Mouse (Mus musculus) forebrain, embryonic 12.5 days (tissue): ENCODE data around the gene Lrrc3b. TPM values are rescaled to one million over a fixed set of nuclear protein-coding genes. Genes with fewer than 3 reads are reported as not detected.

ENCODE experiments used
- ATAC-seq: fragments of 200-750 bp; cut with Nextera tagmentation; 2 replicates; pipeline ENCODE4 v1.8.0; 2017; ENCODE audit warnings: moderate TSS enrichment; ENCODE audit not compliant: low FRiP score
- H3K27ac ChIP-seq: fragments of 300-500 bp; sonication (generic); 2 replicates; pipeline ENCODE4 v1.5.1; 2016; ENCODE audit warnings: mild to moderate bottlenecking
- H3K27me3 ChIP-seq: fragments of 300-500 bp; sonication (generic); 2 replicates; pipeline ENCODE4 v1.6.1; 2016; ENCODE audit warnings: mild to moderate bottlenecking
- H3K36me3 ChIP-seq: fragments of 300-500 bp; sonication (generic); replicated peaks from 2 replicates; pipeline ENCODE4 v1.6.1; 2016; ENCODE audit warnings: mild to moderate bottlenecking
- H3K4me1 ChIP-seq: fragments of 300-500 bp; sonication (generic); 2 replicates; pipeline ENCODE4 v1.6.1; 2016
- H3K4me2 ChIP-seq: fragments of 300-500 bp; sonication (generic); 2 replicates; pipeline ENCODE4 v1.6.1; 2016; ENCODE audit warnings: mild to moderate bottlenecking, moderate library complexity
- H3K4me3 ChIP-seq: fragments of 300-500 bp; sonication (generic); replicated peaks from 2 replicates; pipeline ENCODE4 v1.5.1; 2016; ENCODE audit warnings: mild to moderate bottlenecking
- H3K9ac ChIP-seq: fragments of 300-500 bp; sonication (generic); 2 replicates; pipeline ENCODE4 v1.6.1; 2016; ENCODE audit warnings: mild to moderate bottlenecking
- H3K9me3 ChIP-seq: fragments of 300-500 bp; sonication (generic); 2 replicates; pipeline ENCODE4 v1.6.1; 2016
- WGBS: fragments of 180-500 bp; shearing (Covaris S2); methylation state at CpG from one replicate; pipeline ENCODE4 v1.1.7; 2016; 5-methylcytosine and 5-hydroxymethylcytosine counted together
- polyA plus RNA-seq: library from polyadenylated mRNA; unstranded; fragments of >200 nt; fragmentation: Nextera tagmentation; extraction: Ambion mirVana; gene quantifications from 2 replicates; pipeline ENCODE4 v1.2.1, GENCODE M21; 2016

Lrrc3b gene
- polyA plus RNA-seq, 1 experiment from 2014 or later, result 1.4 TPM

- WGBS, result 70% methylated on average over 1 of the region's 1 CpGs
- no peaks in the 10 kb centered on the region for H3K36me3 ChIP-seq
- no peaks in the 10 kb centered on the region for H3K9me3 ChIP-seq
- H3K9ac ChIP-seq, result no peak overlapping the region
- no peak overlapping the region for H3K4me2 ChIP-seq
- no peaks in the 10 kb centered on the region for H3K27me3 ChIP-seq
- no peak for ATAC-seq
- H3K27ac ChIP-seq, result no peak overlapping the region
- no peaks in the 10 kb centered on the region for H3K4me1 ChIP-seq
- H3K4me3 ChIP-seq, result no peak overlapping the region
Observed at GRCm38 (mm10) chr14:15325872-15326271, 112.9 kb downstream of the Lrrc3b start.

- ATAC-seq, result no peak
- Histone ChIP-seq H3K36me3 (no peaks in the 10 kb centered on the region), H3K27me3 (no peaks in the 10 kb centered on the region), H3K27ac (no peak overlapping the region), H3K9ac (no peak overlapping the region), H3K4me1 (no peaks in the 10 kb centered on the region), H3K4me2 (no peak overlapping the region), H3K4me3 (no peak overlapping the region), H3K9me3 (no peaks in the 10 kb centered on the region)
- WGBS, result 90% methylated on average over 9 of the region's 9 CpGs
Observed at GRCm38 (mm10) chr14:15322441-15323123, 116.2 kb downstream of the Lrrc3b start.

GRCm38 (mm10) chr14:15319399-15319915 is 119.3 kb downstream of the Lrrc3b start:
- ATAC-seq, result no peak
- no peaks in the 10 kb centered on the region for H3K4me1 ChIP-seq

GRCm38 (mm10) chr14:15308576-15308975 is 130.2 kb downstream of the Lrrc3b start:
- no peak for ATAC-seq
- Histone ChIP-seq H3K27me3 (no peaks in the 10 kb centered on the region), H3K9me3 (no peaks in the 10 kb centered on the region), H3K4me1 (no peaks in the 10 kb centered on the region), H3K36me3 (no peaks in the 10 kb centered on the region), H3K27ac (no peak overlapping the region), H3K4me2 (no peak overlapping the region), H3K9ac (no peak overlapping the region), H3K4me3 (no peak overlapping the region)
- WGBS, result 82% methylated on average over 2 of the region's 2 CpGs

More at GRCm38 (mm10) chr14:15319399-15319915, 119.3 kb downstream of the Lrrc3b start:
- H3K9me3 ChIP-seq, result no peaks in the 10 kb centered on the region
- no peaks in the 10 kb centered on the region for H3K36me3 ChIP-seq
- H3K9ac ChIP-seq, result no peak overlapping the region
- no peak overlapping the region for H3K27ac ChIP-seq
- H3K4me3 ChIP-seq, result no peak overlapping the region
- H3K4me2 ChIP-seq, result no peak overlapping the region
- H3K27me3 ChIP-seq, result no peaks in the 10 kb centered on the region
